Mouse (Mus musculus): Measurements from ENCODE around the gene Dnajc30. TPM values are rescaled to one million over a fixed set of nuclear protein-coding genes. Genes with fewer than 3 reads are reported as not detected.
"Not testable (repeated sequence)": the region's sequence is repeated elsewhere in the genome, so short reads cannot be mapped to it uniquely, and the experiment has no call there.

Dnajc30 gene
- polyA plus RNA-seq, 1 experiment: 47.3 TPM

- H3K36me3 ChIP-seq (ENCODE audit: control insufficient read depth, insufficient read depth, low read length): no peaks in the 10 kb centered on the region
- no peaks in the 10 kb centered on the region for H3K4me1 ChIP-seq (ENCODE audit: control insufficient read depth, insufficient read depth, low read length)
- no peak for DNase-seq
- TF ChIP-seq CTCF (conservative IDR thresholded peaks at IDR 0.05; ENCODE audit: insufficient read depth, insufficient read length, low read depth, low read length) (no peak), POLR2A (IDR thresholded peaks at IDR 0.05; ENCODE audit: low read depth, low read length) (no peak)
- no peaks in the 10 kb centered on the region for H3K27me3 ChIP-seq (replicated peaks; ENCODE audit: control insufficient read depth, insufficient read depth, low read length)
- no peak overlapping the region for H3K27ac ChIP-seq (ENCODE audit: insufficient read depth, low read depth, low read length)
- H3K4me3 ChIP-seq (ENCODE audit: insufficient read depth, low read depth, low read length): no peak overlapping the region
- 68% methylated on average over 6 of the region's 6 CpGs for WGBS
Observed at GRCm38 (mm10) chr5:135040059-135040458, 23.9 kb upstream of the Dnajc30 start.

- 74% methylated on average over 11 of the region's 11 CpGs for WGBS
- no peak for TF ChIP-seq CTCF (conservative IDR thresholded peaks at IDR 0.05; ENCODE audit: insufficient read depth, insufficient read length, low read depth, low read length)
- TF ChIP-seq POLR2A (IDR thresholded peaks at IDR 0.05; ENCODE audit: low read depth, low read length): no peak
- no peaks in the 10 kb centered on the region for H3K27me3 ChIP-seq (replicated peaks; ENCODE audit: control insufficient read depth, insufficient read depth, low read length)
- H3K4me1 ChIP-seq (ENCODE audit: control insufficient read depth, insufficient read depth, low read length): no peaks in the 10 kb centered on the region
- no peak for DNase-seq
- no peaks in the 10 kb centered on the region for H3K36me3 ChIP-seq (ENCODE audit: control insufficient read depth, insufficient read depth, low read length)
- H3K27ac ChIP-seq (ENCODE audit: insufficient read depth, low read depth, low read length): no peak overlapping the region
- H3K4me3 ChIP-seq (ENCODE audit: insufficient read depth, low read depth, low read length): no peak overlapping the region
Observed at GRCm38 (mm10) chr5:135040777-135041176, 23.2 kb upstream of the Dnajc30 start.

- Histone ChIP-seq H3K4me3 (ENCODE audit: insufficient read depth, low read depth, low read length) (no peak overlapping the region), H3K4me1 (ENCODE audit: control insufficient read depth, insufficient read depth, low read length) (no peaks in the 10 kb centered on the region), H3K27ac (ENCODE audit: insufficient read depth, low read depth, low read length) (no peak overlapping the region), H3K36me3 (ENCODE audit: control insufficient read depth, insufficient read depth, low read length) (no peaks in the 10 kb centered on the region), H3K27me3 (replicated peaks; ENCODE audit: control insufficient read depth, insufficient read depth, low read length) (no peaks in the 10 kb centered on the region)
- TF ChIP-seq CTCF (conservative IDR thresholded peaks at IDR 0.05; ENCODE audit: insufficient read depth, insufficient read length, low read depth, low read length) (no peak), POLR2A (IDR thresholded peaks at IDR 0.05; ENCODE audit: low read depth, low read length) (no peak)
- 61% methylated on average over 21 of the region's 21 CpGs for WGBS
- no peak for DNase-seq
Observed at GRCm38 (mm10) chr5:135042105-135042788, 21.8 kb upstream of the Dnajc30 start.

DNA sequence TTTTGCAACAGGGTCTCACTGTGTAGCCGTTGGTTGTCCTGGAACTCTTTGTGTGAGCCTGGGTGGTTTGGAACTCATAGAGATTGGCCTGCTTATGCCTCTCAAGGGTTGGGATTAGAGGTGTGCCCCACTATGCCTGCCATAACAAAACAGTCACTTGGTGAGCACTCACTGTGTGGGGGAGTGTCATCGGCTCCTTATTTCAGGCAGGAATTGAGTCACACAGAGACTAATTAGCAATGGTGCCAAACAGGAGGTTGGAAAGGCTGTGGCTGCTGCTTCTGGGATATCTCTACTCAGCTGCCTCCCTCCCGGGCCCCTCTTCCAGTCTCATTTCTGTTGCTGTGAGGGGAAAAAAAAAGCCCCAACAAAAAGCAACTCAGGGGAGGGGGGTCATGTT, 19.4 kb upstream of the Dnajc30 start:
- TF ChIP-seq POLR2A (IDR thresholded peaks at IDR 0.05; ENCODE audit: low read depth, low read length): no peak
- no peak for TF ChIP-seq CTCF (conservative IDR thresholded peaks at IDR 0.05; ENCODE audit: insufficient read depth, insufficient read length, low read depth, low read length)
- Histone ChIP-seq H3K4me3 (ENCODE audit: insufficient read depth, low read depth, low read length) (no peak overlapping the region), H3K4me1 (ENCODE audit: control insufficient read depth, insufficient read depth, low read length) (no peaks in the 10 kb centered on the region), H3K27me3 (replicated peaks; ENCODE audit: control insufficient read depth, insufficient read depth, low read length) (no peaks in the 10 kb centered on the region), H3K27ac (ENCODE audit: insufficient read depth, low read depth, low read length) (no peak overlapping the region), H3K36me3 (ENCODE audit: control insufficient read depth, insufficient read depth, low read length) (no peaks in the 10 kb centered on the region)
- WGBS: 87% methylated on average over 3 of the region's 3 CpGs
- DNase-seq: no peak

DNA sequence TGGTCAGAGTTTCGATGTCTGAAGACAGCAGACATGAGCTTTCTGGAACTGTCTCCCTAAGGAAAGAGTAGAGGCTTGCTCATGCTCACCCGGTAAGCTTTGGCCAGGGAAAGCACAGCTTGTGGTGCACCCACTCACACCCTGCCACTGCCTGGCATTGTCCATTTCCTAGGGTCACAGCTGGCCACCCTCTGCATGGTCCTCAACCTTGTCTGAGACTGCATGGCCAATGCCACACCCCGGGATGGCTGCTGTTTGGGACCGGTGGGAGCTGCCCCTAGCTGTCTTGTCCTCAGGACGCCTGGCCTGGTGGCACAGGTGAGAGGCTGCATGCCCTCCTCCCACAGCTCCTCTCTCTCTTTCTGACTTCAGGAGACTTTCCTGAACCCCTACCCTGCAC, 15.5 kb upstream of the Dnajc30 start:
- DNase-seq: no peak
- no peaks in the 10 kb centered on the region for H3K36me3 ChIP-seq (ENCODE audit: control insufficient read depth, insufficient read depth, low read length)
- H3K4me3 ChIP-seq (ENCODE audit: insufficient read depth, low read depth, low read length): no peak overlapping the region
- no peaks in the 10 kb centered on the region for H3K4me1 ChIP-seq (ENCODE audit: control insufficient read depth, insufficient read depth, low read length)
- no peak overlapping the region for H3K27ac ChIP-seq (ENCODE audit: insufficient read depth, low read depth, low read length)
- TF ChIP-seq POLR2A (IDR thresholded peaks at IDR 0.05; ENCODE audit: low read depth, low read length): no peak
- TF ChIP-seq CTCF (conservative IDR thresholded peaks at IDR 0.05; ENCODE audit: insufficient read depth, insufficient read length, low read depth, low read length): no peak
- no peaks in the 10 kb centered on the region for H3K27me3 ChIP-seq (replicated peaks; ENCODE audit: control insufficient read depth, insufficient read depth, low read length)
- 91% methylated on average over 5 of the region's 5 CpGs for WGBS

DNA sequence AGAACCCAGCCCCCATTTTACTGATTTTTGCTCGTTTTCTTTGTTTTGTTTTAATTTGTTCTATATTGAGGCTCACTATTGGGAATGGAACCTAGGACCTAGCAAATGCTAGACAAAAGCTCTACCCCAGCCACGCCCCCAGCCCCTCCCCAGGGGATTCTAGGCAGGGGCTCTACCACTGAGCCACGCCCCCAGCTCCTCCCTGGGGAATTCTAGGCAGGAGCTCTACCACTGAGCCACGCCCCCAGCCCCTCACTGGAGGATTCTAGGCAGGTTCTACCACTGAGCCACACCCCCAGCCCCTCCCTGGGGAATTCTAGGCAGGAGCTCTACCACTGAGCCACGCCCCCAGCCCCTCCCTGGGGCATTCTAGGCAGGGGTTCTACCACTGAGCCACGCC, 14.7 kb upstream of the Dnajc30 start:
- not testable (repeated sequence) for H3K27me3 ChIP-seq (replicated peaks; ENCODE audit: control insufficient read depth, insufficient read depth, low read length); DNase-seq; H3K4me3 ChIP-seq (ENCODE audit: insufficient read depth, low read depth, low read length); H3K36me3 ChIP-seq (ENCODE audit: control insufficient read depth, insufficient read depth, low read length); H3K4me1 ChIP-seq (ENCODE audit: control insufficient read depth, insufficient read depth, low read length); H3K27ac ChIP-seq (ENCODE audit: insufficient read depth, low read depth, low read length)
- 98% methylated on average over 6 of the region's 6 CpGs for WGBS

DNA sequence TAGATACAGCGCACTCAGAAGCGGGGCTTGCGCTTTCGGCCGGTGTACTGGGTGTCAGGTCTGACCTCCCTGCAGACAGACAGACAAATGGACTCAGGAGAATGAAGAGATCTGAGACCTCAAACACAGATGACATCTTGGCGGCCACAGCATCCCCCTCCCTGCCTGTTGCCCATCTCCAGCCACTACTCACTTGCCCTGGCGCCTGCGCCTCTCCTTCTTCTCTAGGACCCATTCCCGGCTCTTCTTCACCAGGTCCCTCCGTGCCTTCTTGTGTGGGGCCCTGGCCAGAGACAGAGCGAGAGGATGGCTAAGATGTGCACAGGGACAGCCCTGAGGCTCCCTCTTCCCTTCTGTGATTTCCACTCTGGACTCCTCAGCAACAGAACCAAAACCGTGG, 10.6 kb upstream of the Dnajc30 start:
- no peak for TF ChIP-seq CTCF (conservative IDR thresholded peaks at IDR 0.05; ENCODE audit: insufficient read depth, insufficient read length, low read depth, low read length)
- TF ChIP-seq POLR2A (IDR thresholded peaks at IDR 0.05; ENCODE audit: low read depth, low read length): no peak
- WGBS: 91% methylated on average over 12 of the region's 12 CpGs
- no peak for DNase-seq

More for the DNA sequence above, 10.6 kb upstream of the Dnajc30 start:
- H3K36me3 ChIP-seq (ENCODE audit: control insufficient read depth, insufficient read depth, low read length): no peaks in the 10 kb centered on the region; the same call in 1 of the 2 replicates
- H3K27me3 ChIP-seq (replicated peaks; ENCODE audit: control insufficient read depth, insufficient read depth, low read length): no peaks in the 10 kb centered on the region
- no peak overlapping the region for H3K27ac ChIP-seq (ENCODE audit: insufficient read depth, low read depth, low read length)
- no peaks in the 10 kb centered on the region for H3K4me1 ChIP-seq (ENCODE audit: control insufficient read depth, insufficient read depth, low read length)
- no peak overlapping the region for H3K4me3 ChIP-seq (ENCODE audit: insufficient read depth, low read depth, low read length)
